11 mouse cellular contexts compared by ENCODE assay signal in the genomic region with DNA sequence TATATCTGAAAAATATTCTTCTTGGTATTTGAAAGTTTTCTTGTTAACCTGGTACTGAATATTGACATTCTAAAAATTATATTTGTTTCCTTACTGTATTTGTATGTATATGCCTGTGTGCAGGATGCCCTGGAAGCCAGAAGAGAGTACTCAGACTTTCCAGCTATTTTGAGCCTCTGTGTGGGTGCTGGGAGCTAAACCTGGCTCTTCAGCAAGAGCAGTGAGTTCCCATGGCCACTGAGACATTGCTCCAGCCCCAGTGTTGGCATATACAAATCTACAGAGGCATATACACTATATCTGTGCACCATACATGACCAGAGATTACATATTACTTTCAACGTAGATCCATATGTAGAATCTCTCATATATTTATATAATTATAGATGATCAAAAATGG.
"Had no signal": no experiment of that assay in that cellular context is flagged by ENCODE, and none has a peak within 500 bp of the region (broad histone marks: within the 10 kb centered on the region; RNA-seq: fewer than 3 reads in every experiment).

No protein-coding gene starts in this region.

- ATAC-seq: intestine, postnatal 0 days had no signal

- DNase-seq: kidney, adult 2 months; kidney, postnatal 25 days; layer of hippocampus, adult 9-11 months; liver, embryonic 13.5 days; lung, adult 2 months; lung, postnatal 14 days; lung, postnatal 4 days; midbrain, embryonic 14.5 days; thymus, adult 18-20 months; thymus, postnatal 36 days had no signal
